In the genomic region with DNA sequence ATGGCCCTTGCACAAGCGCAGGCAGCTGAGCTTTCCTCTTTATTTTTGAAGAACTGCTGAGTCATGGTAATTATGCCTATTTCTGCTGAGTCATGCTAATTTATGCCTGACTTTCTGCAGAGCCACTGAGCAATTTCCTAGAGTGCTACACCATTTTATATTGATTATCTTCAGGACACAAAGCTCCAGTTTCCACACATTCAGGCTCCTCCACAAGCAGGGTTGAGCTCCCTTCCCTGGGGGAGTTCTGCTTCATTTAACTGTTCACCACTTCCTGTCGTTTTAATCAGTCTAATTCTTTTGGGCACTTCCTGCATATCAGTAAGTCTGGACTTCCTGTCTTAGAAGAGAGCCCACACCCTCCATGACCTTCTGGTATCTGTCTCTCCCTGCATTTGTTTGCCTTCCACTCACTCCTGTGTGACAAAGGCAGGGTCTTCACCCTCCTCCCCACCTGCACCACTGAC, we compare ENCODE assay signal across 1 mouse cellular context.
A peak's percentile ranks its signal among the peaks of the same experiment; 100 is the strongest.
TF ChIP-seq lines count a peak whose summit lies in the region.

No protein-coding gene starts in this region.

TF ChIP-seq in CH12.LX, 34 proteins besides CTCF, POLR2A, EP300 and RAD21 (continued from another document):
- TF ChIP-seq MAFK (IDR thresholded peaks at IDR 0.05; ENCODE audit: insufficient replicate concordance, low read length) = peak; percentile 100
